Mouse (Mus musculus) liver, postnatal 0 days (tissue): ENCODE data around the gene Olfr688. TPM values are rescaled to one million over a fixed set of nuclear protein-coding genes. Genes with fewer than 3 reads are reported as not detected.
A peak's percentile ranks its signal among the peaks of the same experiment; 100 is the strongest.

Source experiments
- ATAC-seq: fragments of 200-750 bp; cut with Nextera tagmentation; 2 replicates; pipeline ENCODE4 v1.8.0; 2017; ENCODE audit warnings: mild to moderate bottlenecking, moderate library complexity
- DNase-seq: peaks from one replicate; pipeline ENCODE4 v3.0.0-alpha.2; 2016
- H3K27ac ChIP-seq: fragments of 300-500 bp; sonication (generic); 2 replicates; pipeline ENCODE4 v1.5.1; 2014; ENCODE audit warnings: antibody characterized with exemption, moderate library complexity, mild to moderate bottlenecking, low read depth
- H3K27me3 ChIP-seq: fragments of 300-500 bp; sonication (generic); 2 replicates; pipeline ENCODE4 v1.6.1; 2014; ENCODE audit warnings: low read length, control low read depth, mixed read lengths; ENCODE audit not compliant: insufficient read depth
- H3K36me3 ChIP-seq: fragments of 300-500 bp; sonication (generic); replicated peaks from 2 replicates; pipeline ENCODE4 v1.6.1; 2014; ENCODE audit warnings: mild to moderate bottlenecking, control low read depth, low read length, moderate library complexity, mixed read lengths; ENCODE audit not compliant: insufficient read depth
- H3K4me1 ChIP-seq: fragments of 300-500 bp; sonication (generic); 2 replicates; pipeline ENCODE4 v1.6.1; 2014; ENCODE audit warnings: antibody characterized with exemption, mild to moderate bottlenecking, control low read depth; ENCODE audit not compliant: insufficient read depth
- H3K4me2 ChIP-seq: fragments of 300-500 bp; sonication (generic); 2 replicates; pipeline ENCODE4 v1.6.1; 2014; ENCODE audit warnings: low read depth, mild to moderate bottlenecking, low read length, moderate library complexity, mixed read lengths
- H3K4me3 ChIP-seq: fragments of 300-500 bp; sonication (generic); 2 replicates; pipeline ENCODE4 v1.5.1; 2014; ENCODE audit warnings: low read depth, low read length
- H3K9ac ChIP-seq: fragments of 300-500 bp; sonication (generic); replicated peaks from 2 replicates; pipeline ENCODE4 v1.6.1; 2014; ENCODE audit warnings: mild to moderate bottlenecking, moderate library complexity
- H3K9me3 ChIP-seq: fragments of 300-500 bp; sonication (generic); 2 replicates; pipeline ENCODE4 v1.6.1; 2016; ENCODE audit warnings: mild to moderate bottlenecking, control low read depth, low read length, mixed read lengths
- CTCF ChIP-seq: sonication (generic); IDR thresholded peaks from 2 replicates; pipeline ENCODE4 v1.5.1; 2016; ENCODE audit warnings: antibody characterized with exemption, low read depth
- EP300 ChIP-seq: IDR thresholded peaks from 2 replicates; pipeline ENCODE4 v1.6.1; 2016; ENCODE audit warnings: antibody characterized with exemption, low read depth, mild to moderate bottlenecking
- WGBS: fragments of 180-500 bp; shearing (Covaris S2); extraction: QIAGEN DNeasy Blood & Tissue Kit; methylation state at CpG from one replicate; pipeline ENCODE4 v1.1.7; 2014; ENCODE audit not compliant: insufficient replicate concordance; 5-methylcytosine and 5-hydroxymethylcytosine counted together
- polyA plus RNA-seq: library from polyadenylated mRNA; unstranded; fragments of >200 nt; fragmentation: Nextera tagmentation; extraction: Ambion mirVana; gene quantifications from 2 replicates; pipeline ENCODE4 v1.2.1, GENCODE M21; 2015

Olfr688 gene
- polyA plus RNA-seq, result not detected in 2 replicates

- no peak within 1 kb of the TSS for H3K27ac ChIP-seq
- ATAC-seq (no peak), DNase-seq (no peak)
- TF ChIP-seq CTCF (no peak), EP300 (no peak)
- no peak within 1 kb of the TSS for H3K9ac ChIP-seq
- H3K9me3 ChIP-seq, result no peaks in the 10 kb centered on the region
- H3K4me3 ChIP-seq, result no peak within 1 kb of the TSS
- no peaks in the 10 kb centered on the region for H3K36me3 ChIP-seq
- 67% methylated on average over 6 of the region's 6 CpGs for WGBS
- no peak within 1 kb of the TSS for H3K4me2 ChIP-seq
- H3K27me3 ChIP-seq, result no peaks in the 10 kb centered on the region
- H3K4me1 ChIP-seq, result no peaks in the 10 kb centered on the region
Measured at GRCm38 (mm10) chr7:105287795-105288194, at the start of gene Olfr688. Olfr688 (plus strand) TSS chr7:105288095.

GRCm38 (mm10) chr7:105247671-105248070, 40.2 kb upstream of the Olfr688 start:
- TF ChIP-seq CTCF (no peak), EP300 (no peak)
- H3K27me3 ChIP-seq, result no peaks in the 10 kb centered on the region
- H3K4me3 ChIP-seq, result no peak overlapping the region
- 72% methylated on average over 3 of the region's 3 CpGs for WGBS
- ATAC-seq, result no peak
- H3K4me2 ChIP-seq, result no peak overlapping the region
- H3K27ac ChIP-seq, result no peak overlapping the region
- no peak for DNase-seq
- no peaks in the 10 kb centered on the region for H3K9me3 ChIP-seq
- H3K9ac ChIP-seq, result no peak overlapping the region
- H3K36me3 ChIP-seq, result no peaks in the 10 kb centered on the region
- no peaks in the 10 kb centered on the region for H3K4me1 ChIP-seq

- no peaks in the 10 kb centered on the region for H3K9me3 ChIP-seq
- no peak overlapping the region for H3K9ac ChIP-seq
- no peak for DNase-seq
- no peaks in the 10 kb centered on the region for H3K36me3 ChIP-seq
- WGBS, result 42% methylated on average over 1 of the region's 1 CpGs
- TF ChIP-seq CTCF (no peak), EP300 (no peak)
- no peak overlapping the region for H3K4me2 ChIP-seq
- no peak for ATAC-seq
- H3K27ac ChIP-seq, result no peak overlapping the region
- no peaks in the 10 kb centered on the region for H3K27me3 ChIP-seq
- no peak overlapping the region for H3K4me3 ChIP-seq
- no peaks in the 10 kb centered on the region for H3K4me1 ChIP-seq
Measured at GRCm38 (mm10) chr7:105248197-105248596, 39.7 kb upstream of the Olfr688 start.

GRCm38 (mm10) chr7:105256656-105257055, 31.2 kb upstream of the Olfr688 start:
- peak; percentile 61 for TF ChIP-seq CTCF
- no peak for TF ChIP-seq EP300
- DNase-seq (peak; percentile 28), ATAC-seq (no peak)
- H3K4me2 ChIP-seq, result no peak overlapping the region
- H3K4me1 ChIP-seq, result no peaks in the 10 kb centered on the region
- no peaks in the 10 kb centered on the region for H3K27me3 ChIP-seq
- no peak overlapping the region for H3K4me3 ChIP-seq
- no peaks in the 10 kb centered on the region for H3K36me3 ChIP-seq
- WGBS, result 60% methylated on average over 5 of the region's 5 CpGs
- no peaks in the 10 kb centered on the region for H3K9me3 ChIP-seq
- H3K27ac ChIP-seq, result no peak overlapping the region
- H3K9ac ChIP-seq, result no peak overlapping the region

- Histone ChIP-seq H3K4me2 (no peak overlapping the region), H3K27me3 (no peaks in the 10 kb centered on the region), H3K4me3 (no peak overlapping the region), H3K27ac (no peak overlapping the region), H3K9ac (no peak overlapping the region), H3K4me1 (no peaks in the 10 kb centered on the region), H3K9me3 (no peaks in the 10 kb centered on the region), H3K36me3 (no peaks in the 10 kb centered on the region)
- 72% methylated on average over 7 of the region's 7 CpGs for WGBS
- DNase-seq, result no peak
- TF ChIP-seq CTCF, result no peak
- TF ChIP-seq EP300, result no peak
- ATAC-seq, result no peak
Measured at GRCm38 (mm10) chr7:105272426-105272825, 15.5 kb upstream of the Olfr688 start.

- no peaks in the 10 kb centered on the region for H3K9me3 ChIP-seq
Measured at GRCm38 (mm10) chr7:105290051-105290450, 2.2 kb downstream of the Olfr688 start.

GRCm38 (mm10) chr7:105310865-105311264, 23.0 kb downstream of the Olfr688 start, which contains the start of gene Olfr689:
Olfr689 (plus strand) TSS chr7:105311165.
- H3K4me3 ChIP-seq, result no peak within 1 kb of the TSS
- H3K27me3 ChIP-seq, result no peaks in the 10 kb centered on the region
- no peak within 1 kb of the TSS for H3K9ac ChIP-seq
- no peak within 1 kb of the TSS for H3K27ac ChIP-seq
- WGBS, result 56% methylated on average over 1 of the region's 1 CpGs
- H3K36me3 ChIP-seq, result no peaks in the 10 kb centered on the region
- no peaks in the 10 kb centered on the region for H3K9me3 ChIP-seq
- TF ChIP-seq CTCF (no peak), EP300 (no peak)
- H3K4me2 ChIP-seq, result no peak within 1 kb of the TSS
- ATAC-seq (no peak), DNase-seq (no peak)
- no peaks in the 10 kb centered on the region for H3K4me1 ChIP-seq

More at GRCm38 (mm10) chr7:105290051-105290450, 2.2 kb downstream of the Olfr688 start:
- no peak overlapping the region for H3K4me3 ChIP-seq
- DNase-seq, result no peak
- H3K4me1 ChIP-seq, result no peaks in the 10 kb centered on the region
- no peaks in the 10 kb centered on the region for H3K27me3 ChIP-seq
- H3K27ac ChIP-seq, result no peak overlapping the region
- H3K4me2 ChIP-seq, result no peak overlapping the region
- no peak for TF ChIP-seq EP300
- no peak for TF ChIP-seq CTCF
- H3K36me3 ChIP-seq, result no peaks in the 10 kb centered on the region
- ATAC-seq, result no peak
- no peak overlapping the region for H3K9ac ChIP-seq
